Mouse (Mus musculus) layer of hippocampus, adult 9-10 months (tissue): Measurements from ENCODE around the gene Arhgap17.

Experiments
- DNase-seq: peaks from one replicate; pipeline ENCODE4 v3.0.0; 2022; ENCODE audit warnings: low spot score

Gene Arhgap17

DNA sequence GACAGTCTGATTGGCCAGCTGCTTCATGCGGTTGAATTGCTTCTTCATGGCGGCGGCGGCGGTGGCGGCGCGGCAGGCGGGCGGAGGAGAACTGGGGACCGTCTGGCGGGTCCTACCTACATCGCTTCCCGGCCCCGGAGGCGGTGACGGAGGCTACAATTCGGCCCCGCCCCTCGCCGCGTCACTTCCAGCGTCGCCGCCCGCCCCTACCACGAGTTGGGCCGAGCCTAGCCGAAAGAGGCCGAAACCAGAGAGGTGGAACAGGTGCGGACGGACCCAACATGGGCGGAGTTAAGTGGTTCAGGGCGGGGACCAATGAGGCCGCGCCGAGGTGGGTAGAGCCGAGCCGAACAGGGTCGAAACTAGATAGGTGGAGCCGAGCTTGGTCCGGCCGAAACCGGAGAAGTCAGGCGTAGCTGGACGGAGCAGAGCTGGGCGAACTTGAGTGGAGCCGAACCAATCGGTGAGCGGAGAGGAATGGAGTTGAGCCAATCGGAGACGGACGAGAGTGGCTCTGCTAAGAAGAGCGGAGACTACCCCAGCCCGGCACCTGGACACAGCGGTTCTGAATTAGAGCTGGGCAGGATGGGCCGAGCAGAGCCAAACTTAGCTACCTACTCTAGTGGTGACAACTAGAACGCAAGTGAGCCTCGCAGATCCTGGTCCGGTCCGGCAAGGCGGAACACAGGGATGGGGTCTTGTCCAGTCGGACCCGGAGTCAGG is at the start of gene Arhgap17, which contains the start of gene Lcmt1:
Gene Arhgap17, minus strand, starts transcription at position 157 of the 723 bp plus-strand sequence.
Gene Lcmt1, plus strand, starts transcription at position 26 of the 723 bp plus-strand sequence.
- DNase-seq: peak; percentile 90

DNA sequence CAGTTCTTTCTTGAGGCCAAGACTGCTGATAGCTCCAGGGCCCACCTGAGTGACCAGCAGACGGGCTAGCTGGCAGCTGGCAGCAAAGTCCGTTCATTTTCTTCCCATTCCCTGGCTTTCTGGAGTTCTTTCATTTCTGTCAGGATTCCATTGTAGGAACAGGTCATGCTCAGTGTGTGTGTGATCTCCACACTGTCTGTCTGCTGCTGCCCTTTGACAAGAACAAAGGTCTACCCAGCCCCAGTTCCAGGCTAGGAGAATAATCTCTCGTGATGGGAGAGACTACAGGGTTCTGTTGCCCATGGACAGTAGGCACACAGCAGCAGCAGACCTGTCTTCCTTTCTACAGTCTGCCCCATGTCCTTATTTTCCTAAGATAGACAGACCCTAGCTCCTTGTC is 47.9 kb upstream of the Arhgap17 start:
- no peak for DNase-seq

GRCm38 (mm10) chr7:123416803-123417202 is 47.1 kb upstream of the Arhgap17 start:
- no peak for DNase-seq

DNA sequence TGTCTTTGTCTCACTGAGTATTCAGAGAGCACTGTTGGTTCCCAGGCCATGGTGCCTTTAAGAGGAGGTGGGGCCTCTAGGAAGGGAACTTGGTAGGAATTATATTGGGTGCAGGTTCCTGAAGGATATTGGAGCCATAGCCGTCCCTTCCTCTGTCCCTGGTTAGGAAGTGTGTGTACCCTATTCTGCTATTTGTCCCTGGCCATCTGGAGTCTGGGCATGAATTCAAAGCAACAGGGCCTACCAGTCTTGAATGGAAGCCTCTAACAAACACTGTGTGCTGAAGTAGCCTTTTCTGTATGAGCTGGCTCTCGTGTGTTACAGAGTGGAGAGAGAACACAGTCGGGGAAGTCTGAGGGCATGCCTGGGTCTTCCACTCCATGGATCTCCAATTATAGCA is 42.4 kb upstream of the Arhgap17 start:
- no peak for DNase-seq

DNA sequence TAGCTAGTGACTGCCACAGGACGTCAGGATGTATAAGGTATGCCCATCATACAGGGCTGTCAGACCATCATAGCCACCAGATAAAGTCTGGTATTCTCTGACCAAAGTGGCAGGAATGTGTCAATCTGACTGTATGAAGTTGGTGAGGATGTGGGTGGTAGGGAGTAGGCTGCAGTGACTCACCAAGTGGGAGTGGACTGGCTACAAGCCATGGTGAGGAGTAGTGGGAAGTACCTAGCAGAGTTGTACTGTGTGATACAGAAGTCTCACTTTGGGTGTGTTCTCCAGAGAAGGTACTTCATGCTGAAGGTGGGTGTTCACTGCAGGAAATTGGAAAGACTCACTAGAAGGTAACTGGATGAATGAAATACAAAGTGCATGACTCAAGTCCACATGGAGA is 41.4 kb upstream of the Arhgap17 start:
- no peak for DNase-seq

DNA sequence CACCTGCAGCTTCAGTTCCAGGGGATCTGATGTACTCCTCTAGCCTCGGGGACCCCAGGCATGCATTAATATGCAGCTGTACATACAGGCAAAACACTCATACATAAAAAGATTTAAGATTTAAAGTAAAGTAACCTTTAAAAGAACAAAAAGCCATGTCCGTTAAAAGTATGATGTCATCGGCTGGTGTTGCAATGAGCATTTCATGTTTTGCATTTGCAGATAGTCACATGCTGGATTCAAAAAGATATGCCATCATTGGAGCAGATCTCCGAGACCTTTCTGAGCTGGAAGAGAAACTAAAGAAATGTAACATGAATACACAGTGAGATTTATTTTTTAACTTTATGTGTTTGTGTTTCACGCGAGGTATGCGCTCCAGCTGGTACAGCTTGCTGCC is 40.8 kb upstream of the Arhgap17 start:
- no peak for DNase-seq

GRCm38 (mm10) chr7:123406988-123407387 is 37.3 kb upstream of the Arhgap17 start:
- DNase-seq: no peak

- no peak for DNase-seq
Observed at GRCm38 (mm10) chr7:123405619-123406018, 35.9 kb upstream of the Arhgap17 start.

GRCm38 (mm10) chr7:123404198-123404597 is 34.5 kb upstream of the Arhgap17 start:
- DNase-seq: no peak

DNA sequence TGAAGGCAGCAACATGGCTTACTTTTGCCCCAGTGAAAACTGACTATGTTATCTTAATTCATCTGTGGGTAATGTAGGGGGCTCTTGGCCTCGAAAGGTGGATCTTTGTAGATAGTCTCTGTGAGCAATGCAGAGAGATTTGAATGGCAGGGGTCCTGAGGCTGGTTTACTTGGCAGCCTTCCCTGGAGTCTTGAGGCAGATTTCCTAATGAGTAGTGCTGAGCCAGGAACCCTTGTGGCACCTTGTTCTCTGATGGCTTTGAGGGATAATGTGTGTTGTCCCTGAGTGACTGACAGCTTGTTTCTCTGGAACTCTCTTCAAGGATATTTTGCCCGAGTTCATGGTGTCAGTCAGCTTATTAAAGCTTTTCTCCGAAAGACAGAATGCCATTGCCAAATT is 31.4 kb upstream of the Arhgap17 start:
- DNase-seq: no peak

GRCm38 (mm10) chr7:123399286-123399685 is 29.6 kb upstream of the Arhgap17 start:
- no peak for DNase-seq

GRCm38 (mm10) chr7:123398828-123399227 is 29.1 kb upstream of the Arhgap17 start:
- no peak for DNase-seq

- no peak for DNase-seq
Observed at GRCm38 (mm10) chr7:123397931-123398330, 28.2 kb upstream of the Arhgap17 start.

- no peak for DNase-seq
Observed at GRCm38 (mm10) chr7:123397369-123397768, 27.7 kb upstream of the Arhgap17 start.

- no peak for DNase-seq
Observed at GRCm38 (mm10) chr7:123396900-123397299, 27.2 kb upstream of the Arhgap17 start.

DNA sequence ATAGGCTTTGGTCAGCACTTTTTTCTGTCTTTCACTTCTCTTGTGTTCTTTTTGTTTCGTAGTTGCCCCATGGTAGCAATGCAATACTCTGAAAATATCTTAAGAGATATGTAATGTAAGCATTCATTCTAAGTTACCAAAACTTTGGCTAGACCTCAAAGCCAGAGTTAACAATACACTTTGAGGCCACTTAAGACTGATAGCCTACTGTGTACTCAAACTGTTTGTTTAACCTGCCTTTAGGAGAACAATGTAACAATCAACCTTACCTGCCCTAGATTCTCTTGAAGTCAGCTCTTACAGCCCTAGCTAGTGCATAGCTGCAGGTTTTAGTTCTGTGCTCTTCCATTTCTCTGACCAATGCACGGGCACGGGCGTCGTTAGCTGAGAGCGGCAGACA is 24.6 kb upstream of the Arhgap17 start:
- no peak for DNase-seq

DNA sequence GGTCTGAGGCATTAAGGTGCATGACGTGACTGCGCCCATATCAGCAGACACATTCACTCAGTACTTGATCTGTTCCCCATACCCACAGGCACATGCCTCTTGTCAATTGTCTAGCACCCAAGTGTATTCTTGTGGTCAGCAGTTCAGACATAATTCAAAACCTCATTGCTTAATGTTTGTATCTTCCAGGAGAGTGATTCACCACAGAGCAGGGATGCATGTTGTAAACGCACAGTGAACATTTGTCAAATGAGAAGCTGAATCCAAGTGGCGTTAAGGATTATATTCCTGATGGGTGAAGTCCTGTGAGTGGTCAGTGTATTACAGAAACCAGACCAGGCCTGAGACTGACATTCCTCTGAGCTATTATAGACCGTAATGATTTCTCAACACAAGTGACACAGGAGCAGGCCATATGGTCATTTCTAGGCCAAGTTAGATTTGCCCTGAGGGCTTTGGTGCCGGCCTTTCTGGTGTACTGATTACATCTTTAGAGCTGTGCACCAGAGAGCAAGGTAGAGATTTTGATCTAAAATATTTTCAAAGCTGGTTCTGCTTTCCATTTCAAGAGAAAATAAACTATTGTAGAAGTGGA is 20.1 kb upstream of the Arhgap17 start:
- DNase-seq: no peak

DNA sequence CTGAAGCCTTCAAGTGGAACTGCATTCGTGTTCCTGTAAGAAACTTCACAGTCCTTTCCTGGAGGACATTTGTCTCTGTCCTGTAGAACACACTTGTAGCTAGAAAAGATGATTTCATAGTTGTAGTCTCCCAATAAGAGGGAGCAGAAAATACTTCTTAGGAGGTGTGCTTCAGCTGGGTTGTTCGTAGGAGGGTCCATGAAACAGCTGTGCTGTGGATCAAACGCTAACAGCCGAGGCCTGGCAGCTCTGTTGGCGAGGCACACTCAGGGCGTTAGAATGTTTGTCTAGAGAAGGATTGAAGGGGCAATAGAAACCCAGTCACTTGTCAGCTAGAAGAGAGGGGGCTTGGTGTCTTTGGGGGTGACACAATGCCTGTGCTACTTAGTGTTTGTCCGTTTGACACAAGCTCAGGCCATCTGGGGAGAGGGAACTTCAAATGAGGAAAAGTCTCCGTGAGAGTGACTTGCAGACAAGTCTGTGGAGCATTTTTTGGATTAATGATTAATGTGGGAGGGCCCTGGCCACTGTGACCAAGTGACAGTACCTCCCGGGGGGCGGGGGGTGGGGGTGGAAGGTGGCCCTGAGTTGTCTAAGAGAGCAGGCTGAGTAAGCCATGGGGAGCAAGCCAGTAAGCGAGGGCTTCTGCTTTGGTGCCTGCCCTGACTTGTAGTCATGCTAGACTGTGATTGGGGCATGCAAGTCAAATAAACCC is 16.1 kb upstream of the Arhgap17 start:
- no peak for DNase-seq

DNA sequence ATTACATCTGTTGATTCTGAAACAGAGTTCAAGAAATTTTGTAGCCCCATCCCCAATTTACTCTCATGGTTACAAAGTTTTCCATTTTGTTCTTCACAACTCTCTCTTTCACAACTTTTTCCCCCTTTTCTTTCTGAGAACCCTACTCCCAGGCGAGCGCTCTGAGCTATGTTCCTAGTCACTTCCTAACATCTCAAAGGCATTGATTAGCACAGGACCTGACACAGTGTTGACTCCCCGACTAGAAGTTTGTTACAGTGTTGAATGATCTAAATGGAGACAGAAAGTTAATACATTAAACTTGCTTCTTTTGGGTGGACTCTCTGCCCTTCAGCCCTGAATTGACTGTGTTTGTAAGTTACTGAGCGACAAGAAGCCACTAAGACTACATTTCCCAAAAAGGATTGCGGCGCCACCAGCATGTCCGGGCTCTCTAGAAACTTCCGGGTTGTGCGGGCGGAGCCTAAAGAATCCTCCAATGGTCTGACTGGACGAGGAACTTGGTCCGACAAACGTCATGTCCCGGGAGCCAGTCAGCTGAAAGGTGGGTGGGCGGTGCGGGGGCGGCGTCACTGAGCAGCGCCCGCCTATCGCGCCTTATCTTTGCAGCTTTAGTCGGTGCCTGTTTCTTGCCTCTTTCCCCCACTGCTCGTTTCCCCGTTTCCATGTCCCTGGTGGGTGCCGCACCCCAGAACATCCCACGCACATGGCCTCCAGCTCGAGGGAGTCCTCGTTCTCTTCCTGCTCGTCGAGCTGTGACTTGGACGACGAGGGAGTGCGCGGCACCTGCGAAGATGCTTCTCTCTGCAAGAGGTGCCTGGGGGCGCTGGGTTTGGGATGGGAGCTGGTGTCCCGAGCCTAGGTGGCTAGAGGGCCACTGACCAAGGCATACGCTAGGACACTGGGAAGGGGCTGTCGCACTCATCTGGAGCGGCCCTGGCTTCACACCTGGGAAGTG is 8.0 kb upstream of the Arhgap17 start:
- DNase-seq: peak; percentile 91

- no peak for DNase-seq
Observed at GRCm38 (mm10) chr7:123371501-123371900, 1.8 kb upstream of the Arhgap17 start.

GRCm38 (mm10) chr7:123370700-123371099 is 985 bp upstream of the Arhgap17 start:
- DNase-seq: no peak
